In the genomic region with DNA sequence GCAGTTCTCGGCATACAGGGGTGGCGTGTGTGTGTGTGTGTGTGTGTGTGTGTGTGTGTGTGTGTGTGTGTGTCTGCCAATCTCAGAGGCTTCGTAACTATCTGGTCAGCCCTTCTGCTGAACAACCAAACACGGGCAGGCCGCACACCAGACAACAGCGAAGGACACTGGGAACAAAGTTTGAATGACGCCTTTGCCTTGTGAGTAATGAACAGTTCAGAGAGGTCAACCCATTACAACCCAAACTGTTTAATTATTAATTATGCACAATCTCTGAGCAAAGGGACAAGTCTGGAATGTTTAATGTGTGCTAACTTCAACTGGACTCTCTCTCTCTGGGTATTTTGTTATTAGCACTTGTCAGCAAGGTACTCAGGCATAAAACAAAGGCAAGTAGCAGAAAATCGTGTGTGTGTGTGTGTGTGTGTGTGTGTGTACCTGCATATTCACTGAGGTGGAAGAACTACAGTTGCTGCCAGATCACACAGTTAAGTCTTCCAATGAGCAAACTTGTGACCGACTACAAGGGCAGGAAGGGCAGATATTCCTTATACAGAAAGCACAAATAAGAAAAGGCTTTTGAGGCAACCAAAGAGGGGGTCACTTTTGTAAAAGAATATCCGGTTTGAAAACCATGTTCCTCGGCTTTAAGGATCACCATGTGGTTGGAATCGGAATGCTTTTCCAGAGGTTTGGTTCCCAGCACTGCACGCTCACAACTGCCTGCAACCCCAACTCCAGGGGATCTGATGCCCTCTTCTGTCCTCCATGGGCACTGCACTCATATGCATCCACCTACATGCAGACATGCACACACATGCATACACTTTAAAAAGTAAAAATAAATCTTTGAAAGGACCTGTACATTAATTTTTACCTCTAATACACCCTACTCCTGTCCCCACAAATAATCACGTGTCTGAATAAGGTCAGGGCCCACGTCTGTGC, we compare ENCODE assay signal across 17 mouse cellular contexts. TPM values are rescaled to one million over a fixed set of nuclear protein-coding genes. Genes with fewer than 3 reads are reported as not detected.
DNase-seq lines count a peak whose midpoint lies in the region; ATAC-seq and TF ChIP-seq lines count a peak whose summit lies in the region.
"Had no signal": no experiment of that assay in that cellular context is flagged by ENCODE, and none has a peak within 500 bp of the region (broad histone marks: within the 10 kb centered on the region; RNA-seq: fewer than 3 reads in every experiment).

No protein-coding gene starts in this region.

- H3K9ac ChIP-seq in liver, embryonic 14.5 days (replicated peaks) = no peak overlapping the region
- no peak overlapping the region for H3K9ac ChIP-seq in liver, embryonic 12.5 days
- no peak overlapping the region for H3K9ac ChIP-seq in kidney, postnatal 0 days (ENCODE audit: low read depth, low read length)
- H3K9ac ChIP-seq in stomach, embryonic 15.5 days = no peak overlapping the region
- H3K9ac ChIP-seq: forebrain, postnatal 0 days; limb, embryonic 12.5 days; neural tube, embryonic 15.5 days had no signal

- peak; percentile 31 for TF ChIP-seq CTCF in liver, embryonic 14.5 days (IDR thresholded peaks at IDR 0.05; ENCODE audit: low read depth)
- TF ChIP-seq CTCF in kidney, postnatal 0 days (IDR thresholded peaks at IDR 0.05; ENCODE audit: low read depth) = peak; percentile 40

- H3K27me3 ChIP-seq in liver, embryonic 14.5 days (ENCODE audit: control insufficient read depth, insufficient read depth, low read length) = no peaks in the 10 kb centered on the region
- H3K27me3 ChIP-seq in liver, embryonic 12.5 days (replicated peaks) = no peaks in the 10 kb centered on the region
- H3K27me3 ChIP-seq in kidney, postnatal 0 days (ENCODE audit: insufficient read depth, low read length) = no peaks in the 10 kb centered on the region
- no peaks in the 10 kb centered on the region for H3K27me3 ChIP-seq in stomach, embryonic 15.5 days (replicated peaks)
- H3K27me3 ChIP-seq: limb, embryonic 12.5 days had no signal

- peaks cover 0 to 2% of the 10 kb centered on the region in 2 experiments; a peak in 1 of 4 replicates for H3K4me1 ChIP-seq in liver, embryonic 14.5 days (replicated peaks; ENCODE audit: control insufficient read depth in 2 of 2, insufficient read depth in 2 of 2, low read length in 1 of 2)
- no peaks in the 10 kb centered on the region for H3K4me1 ChIP-seq in liver, embryonic 12.5 days
- H3K4me1 ChIP-seq in kidney, postnatal 0 days (replicated peaks; ENCODE audit: insufficient read depth, low read length) = peaks cover 16% of the 10 kb centered on the region; the same call in 1 of the 2 replicates
- H3K4me1 ChIP-seq in stomach, embryonic 15.5 days = 0 out of 2 replicates have a peak, but pooled peaks cover 3% of the 10 kb centered on the region

- no peaks in the 10 kb centered on the region for H3K9me3 ChIP-seq in liver, embryonic 14.5 days (ENCODE audit: control insufficient read depth, low read length)
- H3K9me3 ChIP-seq in liver, embryonic 12.5 days (replicated peaks) = no peaks in the 10 kb centered on the region
- H3K9me3 ChIP-seq in kidney, postnatal 0 days (replicated peaks; ENCODE audit: low read length) = no peaks in the 10 kb centered on the region
- H3K9me3 ChIP-seq in stomach, embryonic 15.5 days = no peaks in the 10 kb centered on the region
- H3K9me3 ChIP-seq: neural tube, embryonic 15.5 days had no signal

- 73% methylated on average over 15 of the region's 15 CpGs for WGBS in liver, embryonic 14.5 days (ENCODE audit: insufficient replicate concordance)
- WGBS in liver, embryonic 12.5 days (ENCODE audit: insufficient replicate concordance) = 79% methylated on average over 15 of the region's 15 CpGs
- WGBS in kidney, postnatal 0 days = 78% methylated on average over 15 of the region's 15 CpGs
- 83% methylated on average over 15 of the region's 15 CpGs for WGBS in stomach, embryonic 15.5 days

- no peaks in the 10 kb centered on the region for H3K36me3 ChIP-seq in liver, embryonic 14.5 days (replicated peaks; ENCODE audit: control insufficient read depth, insufficient read depth, low read depth)
- H3K36me3 ChIP-seq in liver, embryonic 12.5 days = peaks cover 9% of the 10 kb centered on the region; the same call in 1 of the 2 replicates
- H3K36me3 ChIP-seq in kidney, postnatal 0 days (ENCODE audit: insufficient read depth, low read length) = 0 out of 2 replicates have a peak, but pooled peaks cover 4% of the 10 kb centered on the region
- no peaks in the 10 kb centered on the region for H3K36me3 ChIP-seq in stomach, embryonic 15.5 days
- H3K36me3 ChIP-seq: neural tube, embryonic 15.5 days had no signal

- ATAC-seq in liver, embryonic 14.5 days (ENCODE audit: insufficient read depth) = no peak
- no peak for ATAC-seq in liver, embryonic 12.5 days
- ATAC-seq in kidney, postnatal 0 days (replicated peaks; ENCODE audit: low FRiP score, low read depth) = peak; percentile 90
- ATAC-seq in stomach, embryonic 15.5 days (ENCODE audit: insufficient read depth, low FRiP score, low read depth) = peak; percentile 58; the same call in 1 of the 2 replicates
- ATAC-seq: forebrain, postnatal 0 days; hindbrain, embryonic 16.5 days had no signal

- no peak overlapping the region for H3K27ac ChIP-seq in liver, embryonic 14.5 days
- H3K27ac ChIP-seq in liver, embryonic 12.5 days = no peak overlapping the region
- H3K27ac ChIP-seq in kidney, postnatal 0 days = peak overlapping the region; percentile 36; the same call in 1 of the 2 replicates
- H3K27ac ChIP-seq in stomach, embryonic 15.5 days = no peak overlapping the region
- H3K27ac ChIP-seq: limb, embryonic 12.5 days; neural tube, embryonic 15.5 days had no signal

- no peak overlapping the region for H3K4me2 ChIP-seq in liver, embryonic 14.5 days (ENCODE audit: low read depth)
- H3K4me2 ChIP-seq in liver, embryonic 12.5 days = no peak overlapping the region
- no peak overlapping the region for H3K4me2 ChIP-seq in kidney, postnatal 0 days (ENCODE audit: low read length)
- H3K4me2 ChIP-seq in stomach, embryonic 15.5 days = no peak overlapping the region
- H3K4me2 ChIP-seq: limb, embryonic 12.5 days; neural tube, embryonic 15.5 days had no signal

- DNase-seq in liver, embryonic 14.5 days (ENCODE audit: low read depth in 3 of 3, low spot score in 3 of 3) = peak in 1 of 3 experiments; percentile 3
- DNase-seq in ZHBTc4 (ENCODE audit: low read depth, low spot score) = peak; percentile 24
- DNase-seq in kidney, postnatal 0 days (ENCODE audit: low spot score) = peak; percentile 64
- DNase-seq in right cerebral cortex, adult 18-20 months = no peak
- no peak for DNase-seq in frontal cortex, postnatal 10 days (ENCODE audit: low spot score in 2 of 2)
- DNase-seq in gastrocnemius, adult 8-10 months (ENCODE audit: low spot score in 2 of 2) = no peak
- DNase-seq: adrenal gland, postnatal 36 days; cerebellum, adult 11 months; forebrain, postnatal 0 days; heart, postnatal 10 days had no signal

- H3K4me3 ChIP-seq in liver, embryonic 14.5 days (ENCODE audit: insufficient read depth in 1 of 2, low read depth in 2 of 2, low read length in 2 of 2) = no peak overlapping the region
- H3K4me3 ChIP-seq in liver, embryonic 12.5 days = no peak overlapping the region
- H3K4me3 ChIP-seq in kidney, postnatal 0 days (replicated peaks; ENCODE audit: low read depth, low read length) = no peak overlapping the region
- no peak overlapping the region for H3K4me3 ChIP-seq in stomach, embryonic 15.5 days (replicated peaks)
- H3K4me3 ChIP-seq: limb, embryonic 12.5 days; neural tube, embryonic 15.5 days had no signal

- TF ChIP-seq EP300 in liver, embryonic 14.5 days (IDR thresholded peaks at IDR 0.05; ENCODE audit: low read depth) = no peak

RNA-seq across cellular contexts. Expression of a gene that starts 52.9 kb away (rescaled TPM):
- 0.01 and 0.02 TPM in 2 replicates for polyA plus RNA-seq in liver, embryonic 14.5 days (2012; rRNA removed)
- polyA plus RNA-seq in liver, embryonic 14.5 days (2014; fragmentation: Nextera tagmentation; extraction: Ambion mirVana) = not detected in 2 replicates
- polyA plus RNA-seq in liver, embryonic 12.5 days (2016; fragmentation: Nextera tagmentation; extraction: Ambion mirVana) = not detected in 2 replicates
- polyA plus RNA-seq in kidney, postnatal 0 days (2015; fragmentation: Nextera tagmentation; extraction: Ambion mirVana) = not detected in 2 replicates
- polyA plus RNA-seq in stomach, embryonic 15.5 days (2015; fragmentation: Nextera tagmentation; extraction: Ambion mirVana) = 0.05 TPM in 1 of 2 replicates, not detected in the other
- under 1 TPM in 3 of 4 experiments, not detected in 1; 0.07 to 0.13 (median 0.10) TPM for total RNA-seq in gastrocnemius, adult 8-10 months (2022)
- total RNA-seq: granulocyte monocyte progenitor cell, adult 5-6 weeks; monocyte, adult 5-6 weeks had no signal

Comparison
In these comparisons a context has a peak if more than half of its experiments do, and no peak if none do; other contexts are left out.
1. ATAC-seq: peak in kidney, postnatal 0 days (single experiment) and stomach, embryonic 15.5 days (single experiment); none in liver, embryonic 14.5 days (single experiment) and liver, embryonic 12.5 days (single experiment).
2. DNase-seq: peak in ZHBTc4 (single experiment) and kidney, postnatal 0 days (single experiment); none in right cerebral cortex, adult 18-20 months (single experiment), frontal cortex, postnatal 10 days (0 of 2) and gastrocnemius, adult 8-10 months (0 of 2).